Mouse (Mus musculus) cerebellum, adult (tissue): ENCODE data around the gene Ajuba.
"Not testable (repeated sequence)": the region's sequence is repeated elsewhere in the genome, so short reads cannot be mapped to it uniquely, and the experiment has no call there.

ENCODE experiments used
- ATAC-seq: cut with Nextera tagmentation; 2 replicates; pipeline ENCODE4 v1.9.2; 2017; ENCODE audit warnings: mild to moderate bottlenecking, moderate library complexity, mixed read lengths; ENCODE audit not compliant: insufficient number of reproducible peaks, low FRiP score, low TSS enrichment

The Ajuba gene

DNA sequence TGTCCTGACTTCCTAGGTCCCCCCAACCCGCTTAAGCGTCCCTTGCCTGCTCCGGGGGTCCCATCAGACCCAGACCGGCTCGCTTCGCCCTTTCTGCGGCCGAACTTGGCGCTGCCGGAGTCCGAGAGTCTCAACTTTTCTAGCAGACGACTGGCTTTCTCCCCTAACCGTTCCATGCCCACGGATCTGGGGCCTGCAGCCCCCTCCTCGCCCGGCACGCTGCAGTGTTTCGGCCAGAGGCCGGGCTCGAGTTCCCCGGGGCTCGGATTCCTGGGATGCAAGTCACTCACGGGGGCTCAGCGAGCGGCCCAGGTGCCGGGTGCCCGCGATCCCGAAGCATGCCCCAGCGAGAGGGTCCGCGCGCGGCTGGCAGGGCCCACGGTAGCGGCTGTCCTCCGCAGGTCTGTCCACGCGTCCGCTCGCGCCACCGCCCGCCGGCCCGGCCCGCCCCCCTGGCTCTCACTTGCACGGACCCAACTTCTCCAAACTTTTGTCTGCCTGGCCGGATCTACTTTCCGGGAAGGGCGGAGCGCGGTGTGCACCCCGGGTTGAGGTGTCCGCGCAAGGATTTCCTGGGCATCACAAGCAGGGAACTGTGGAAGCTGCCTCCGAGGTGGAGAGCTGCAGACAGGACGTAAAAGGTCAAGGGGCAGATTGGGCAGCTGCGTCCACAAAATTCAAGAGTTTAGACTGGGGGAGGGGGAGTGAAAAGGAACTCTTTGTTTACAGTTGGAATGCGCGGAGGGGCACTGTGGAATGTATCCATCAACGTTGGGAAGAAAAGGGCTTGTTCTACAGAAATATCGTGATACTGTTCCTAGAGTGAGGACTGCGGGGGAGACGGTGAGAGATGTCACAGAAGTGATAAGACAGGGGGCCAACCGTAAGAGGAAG is at the start of gene Ajuba:
Gene Ajuba (minus strand): TSS at position 470 of the 894 bp plus-strand sequence.
- no peak for ATAC-seq

DNA sequence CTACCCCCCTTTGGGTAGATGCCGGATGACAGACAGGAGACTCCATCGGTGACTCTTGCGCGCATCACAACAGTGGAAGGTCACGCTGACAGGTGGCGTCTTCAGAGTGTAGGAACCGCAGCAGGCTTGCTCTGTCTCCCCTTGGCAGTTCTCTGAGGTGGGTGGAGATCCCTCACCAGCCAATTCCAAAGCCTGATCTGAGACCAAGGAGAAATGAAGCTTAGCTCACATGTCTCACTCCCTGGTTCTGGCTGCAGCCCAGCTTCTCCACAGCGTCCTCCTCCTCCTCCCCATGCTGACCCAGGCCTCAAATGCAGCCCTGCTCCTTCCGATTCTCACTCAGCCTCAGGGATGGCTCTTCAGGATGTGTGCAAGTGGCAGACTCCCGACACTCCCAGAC is 47.6 kb upstream of the Ajuba start:
- no peak for ATAC-seq

DNA sequence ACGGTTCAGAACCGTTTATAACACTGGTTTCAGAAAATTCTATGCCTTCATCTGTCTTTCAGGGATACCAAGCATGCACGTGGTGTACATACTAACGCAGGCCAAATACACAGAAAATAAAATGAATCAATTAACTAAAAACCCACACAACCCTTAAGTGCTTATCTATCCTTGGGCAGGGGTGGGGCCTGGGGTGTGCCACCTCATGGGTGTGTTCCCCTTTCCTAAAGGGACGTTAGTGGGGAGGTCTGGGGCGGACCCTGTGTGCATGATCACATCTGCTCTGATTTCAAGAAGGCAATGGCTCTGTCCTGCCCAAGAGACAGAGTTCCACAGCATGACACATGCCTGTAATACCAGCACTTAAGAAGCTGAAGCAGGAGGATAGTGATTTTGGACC is 46.0 kb upstream of the Ajuba start:
- ATAC-seq, result no peak

DNA sequence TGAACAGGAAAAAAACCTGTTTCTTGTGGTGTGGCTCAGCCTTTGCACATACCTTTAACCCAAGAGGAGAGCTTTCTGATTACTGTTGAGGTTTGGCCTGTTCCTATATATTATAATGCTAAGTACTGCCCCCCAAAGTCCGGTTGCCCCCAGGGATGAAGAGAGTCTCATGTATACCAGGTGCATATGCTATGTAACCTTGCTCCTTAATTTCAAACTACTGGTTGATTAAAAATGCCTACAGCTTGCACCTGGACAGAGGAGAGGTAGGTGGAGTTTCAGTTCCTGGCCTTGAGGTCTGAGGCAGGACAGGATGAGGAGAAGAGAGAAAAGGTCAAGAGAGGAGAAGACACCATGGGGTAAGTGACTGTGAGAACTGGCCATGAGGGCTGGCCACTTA is 43.8 kb upstream of the Ajuba start, which contains the start of gene Psmb11:
Gene Psmb11 (plus strand): TSS at position 301 of the 400 bp plus-strand sequence.
- ATAC-seq, result no peak

DNA sequence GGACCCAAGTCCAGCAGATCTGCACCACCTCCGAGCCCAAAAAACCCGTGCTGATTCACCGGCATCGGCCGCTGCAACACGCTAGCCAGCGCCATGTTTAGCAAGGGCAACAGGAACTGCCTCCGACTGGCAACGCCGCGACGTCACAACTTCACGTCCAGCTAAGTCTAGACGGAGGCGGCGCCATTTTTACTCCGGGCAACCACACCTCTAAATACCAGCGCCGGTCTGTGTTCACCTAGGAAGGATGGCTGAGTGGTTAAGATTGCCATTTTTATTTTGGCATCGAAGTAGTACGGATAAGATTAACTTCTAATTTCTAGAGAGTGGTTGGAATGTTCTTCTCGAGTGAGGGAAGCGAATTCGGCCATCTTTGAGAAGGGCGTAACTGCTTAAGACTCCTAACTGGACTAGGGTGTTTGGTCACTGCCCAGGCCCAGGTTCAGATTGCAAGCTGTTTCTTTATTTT is 40.6 kb upstream of the Ajuba start, which contains the start of gene Psmb5:
Gene Psmb5 (minus strand): TSS at position 126 of the 469 bp plus-strand sequence.
- peak; percentile 82 for ATAC-seq

DNA sequence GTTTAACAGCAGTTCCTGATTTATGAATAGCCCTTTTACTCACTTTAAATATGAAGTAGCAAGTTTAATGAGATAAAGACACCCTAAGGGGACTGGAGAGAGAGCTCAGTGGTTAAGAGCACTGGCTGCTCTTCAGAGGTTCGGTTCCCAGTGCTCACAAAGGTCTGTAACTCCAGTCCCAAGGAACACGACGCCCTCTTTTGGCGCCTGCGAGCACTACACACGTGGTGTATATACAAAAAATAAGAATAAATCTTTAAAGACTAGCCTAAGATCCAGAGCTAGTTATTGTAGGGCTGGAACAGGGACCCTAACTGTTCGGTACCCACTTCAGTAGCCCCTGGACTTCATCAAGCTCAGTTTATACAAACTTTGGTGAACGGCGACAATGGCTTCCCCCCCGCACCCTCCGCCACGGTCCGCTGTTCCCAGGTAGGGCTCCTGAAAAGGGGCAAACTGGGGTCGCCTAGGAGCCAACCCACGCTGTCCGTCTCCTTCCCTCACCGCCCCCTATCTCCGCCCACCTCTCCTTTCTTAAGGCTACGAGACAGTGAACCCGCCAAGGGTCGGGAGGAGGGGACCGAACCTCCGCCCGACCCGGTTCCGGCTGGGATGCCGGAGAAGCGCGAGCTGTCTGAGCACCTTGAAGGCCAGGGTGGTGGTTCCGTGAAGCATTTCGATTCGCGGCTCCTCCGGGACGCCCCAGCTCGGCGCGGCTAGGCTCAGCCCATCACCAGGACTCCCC is 40.0 kb upstream of the Ajuba start:
- peak; percentile 27; the same call in 1 of the 2 replicates for ATAC-seq

DNA sequence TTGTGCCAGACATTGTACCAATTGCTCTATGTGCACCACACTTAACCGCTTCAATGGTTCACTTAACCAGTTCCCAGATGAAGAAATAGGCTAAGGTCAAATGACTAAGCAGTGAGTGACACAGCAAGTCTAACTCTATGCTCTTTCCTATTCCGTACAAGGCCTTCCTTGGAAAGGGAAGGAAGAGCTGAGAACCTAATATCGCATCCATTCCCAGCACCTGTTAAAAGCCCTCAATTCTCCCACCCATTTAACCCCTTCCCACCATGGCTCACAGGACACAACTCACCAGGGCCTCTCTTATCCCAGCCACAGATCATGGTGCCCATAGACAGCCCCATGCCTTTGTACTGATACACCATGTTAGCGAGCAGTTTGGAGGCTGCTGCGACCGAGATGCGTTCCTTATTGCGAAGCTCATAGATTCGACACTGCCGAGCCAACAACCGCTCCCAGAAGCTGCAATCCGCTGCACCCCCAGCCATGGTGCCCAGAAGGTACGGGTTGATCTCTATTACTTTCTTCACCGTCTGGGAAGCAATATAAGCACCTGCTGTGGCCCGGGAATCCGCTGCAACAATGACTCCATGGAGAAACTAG is 39.0 kb upstream of the Ajuba start:
- ATAC-seq, result no peak

DNA sequence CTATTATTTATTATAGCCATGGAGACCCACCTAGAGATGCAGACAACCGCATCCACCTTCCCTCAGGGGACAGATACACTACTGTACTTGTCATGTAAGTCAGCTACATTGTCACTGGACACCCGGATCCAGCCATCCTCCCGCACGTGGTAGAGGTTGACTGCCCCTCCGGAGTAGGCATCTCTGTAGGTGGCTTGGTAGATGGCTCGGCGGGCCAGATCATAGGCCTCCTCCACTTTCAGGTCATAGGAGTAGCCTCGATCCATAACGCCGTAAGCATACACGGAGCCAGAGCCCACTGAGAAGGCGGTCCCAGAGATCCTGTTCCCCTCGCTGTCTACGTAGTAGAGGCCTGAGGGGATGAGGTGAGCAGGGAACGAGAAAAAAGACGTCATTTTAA is 36.8 kb upstream of the Ajuba start:
- not testable (repeated sequence) for ATAC-seq

DNA sequence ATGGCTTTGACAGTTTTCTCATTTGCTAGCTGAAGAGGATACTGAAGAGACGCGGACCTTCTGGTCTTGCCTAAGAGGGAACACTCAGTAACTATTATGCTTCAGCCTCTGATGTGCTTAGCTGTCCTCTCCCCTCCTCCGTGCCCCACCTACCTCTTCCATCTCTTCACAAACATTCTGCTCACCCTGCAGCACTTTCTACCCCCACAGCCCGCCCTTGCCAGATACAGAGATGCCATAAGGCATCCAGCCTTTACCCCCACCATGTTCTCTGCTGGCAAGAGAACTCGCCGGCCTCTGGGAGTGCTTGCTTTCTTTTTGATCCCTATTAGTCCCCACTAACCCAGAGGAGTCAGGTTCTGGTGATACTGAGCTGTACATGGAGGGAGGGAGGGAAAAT is 33.3 kb upstream of the Ajuba start:
- no peak for ATAC-seq

DNA sequence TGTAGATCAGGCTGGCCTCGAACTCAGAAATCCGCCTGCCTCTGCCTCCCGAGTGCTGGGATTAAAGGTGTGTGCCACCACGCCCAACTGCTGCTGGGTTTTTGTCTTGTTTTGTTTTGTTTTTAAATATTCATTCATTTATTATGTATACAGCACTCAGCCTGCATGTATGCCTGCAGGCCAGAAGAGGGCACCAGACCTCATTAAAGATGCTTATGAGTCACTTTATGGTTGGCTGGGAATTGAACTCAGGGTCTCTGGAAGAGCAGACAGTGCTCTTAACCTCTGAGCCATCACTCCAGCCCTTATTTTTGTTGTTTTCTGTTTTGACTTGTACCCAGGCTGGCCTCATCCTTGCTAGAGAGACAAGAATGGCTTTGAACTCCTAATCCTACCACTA is 32.6 kb upstream of the Ajuba start:
- ATAC-seq, result no peak

DNA sequence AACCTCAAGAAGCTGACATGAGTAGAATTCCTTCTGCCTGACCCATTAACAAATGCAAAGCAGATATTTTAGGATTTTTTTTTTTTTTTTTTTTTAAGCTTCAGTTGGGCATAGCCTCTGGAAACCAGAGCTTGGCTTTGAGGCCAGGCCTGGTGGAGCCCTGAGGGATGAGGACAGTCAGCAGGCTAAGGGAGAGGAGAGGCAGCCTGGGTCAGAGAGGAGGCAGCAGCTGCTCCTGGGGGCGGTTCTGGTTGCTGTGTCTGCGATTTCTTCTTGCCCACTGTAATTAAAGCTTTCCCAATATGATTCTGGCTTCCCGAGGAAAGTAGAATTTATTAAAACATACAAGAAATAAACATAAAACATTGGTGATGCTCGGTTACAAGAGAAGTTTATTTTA is 31.9 kb upstream of the Ajuba start:
- no peak for ATAC-seq

DNA sequence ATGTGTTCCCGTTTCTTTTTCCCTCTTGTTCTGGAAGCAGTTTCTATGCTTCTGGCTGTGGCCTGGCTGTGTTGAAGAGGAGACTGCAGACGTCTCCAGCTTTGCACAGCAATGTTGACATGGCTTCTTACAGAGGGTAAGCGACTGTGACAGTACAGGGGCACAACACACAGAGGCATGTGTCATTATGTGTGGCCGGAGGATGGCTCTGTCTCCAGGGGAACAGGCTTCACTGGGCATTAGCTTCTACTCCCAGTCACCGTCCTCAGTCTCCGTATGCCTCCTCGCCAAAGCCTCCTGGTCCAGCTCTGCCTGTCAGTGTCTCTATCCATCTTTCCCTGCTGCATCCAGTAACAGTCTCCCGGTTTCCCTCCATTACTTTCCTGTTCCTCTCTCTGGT is 29.9 kb upstream of the Ajuba start:
- ATAC-seq, result no peak

DNA sequence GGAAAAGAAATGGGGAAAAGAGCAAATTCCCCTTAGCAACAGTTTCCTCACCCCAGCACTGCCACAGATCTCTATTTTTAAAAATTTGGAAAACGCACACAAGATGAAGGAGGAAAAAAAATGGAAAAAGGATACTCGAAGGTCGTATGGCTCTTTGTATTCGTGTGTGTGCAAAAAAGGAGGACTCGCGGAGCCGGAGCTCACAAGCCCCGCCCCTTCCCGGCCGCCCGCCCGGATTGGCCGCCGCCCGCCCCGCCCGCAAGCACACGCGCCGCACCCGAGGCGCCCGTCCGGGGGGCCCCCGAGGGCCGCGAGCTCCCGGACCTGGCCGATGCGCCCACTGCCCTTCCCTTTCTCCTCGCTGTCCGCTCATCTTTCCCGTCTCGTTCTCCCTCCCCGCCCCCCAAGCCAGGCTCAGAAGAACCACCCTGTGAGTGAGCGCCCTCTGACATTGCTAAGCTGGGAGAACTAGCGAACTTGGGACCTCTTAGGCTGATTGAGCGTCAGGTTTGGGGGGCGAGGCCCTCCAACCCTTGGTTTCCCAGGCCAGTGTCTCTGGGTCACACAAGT is 28.5 kb upstream of the Ajuba start, which contains the start of gene 4931414P19Rik:
Gene 4931414P19Rik (minus strand): TSS at position 242 of the 570 bp plus-strand sequence.
- no peak for ATAC-seq

DNA sequence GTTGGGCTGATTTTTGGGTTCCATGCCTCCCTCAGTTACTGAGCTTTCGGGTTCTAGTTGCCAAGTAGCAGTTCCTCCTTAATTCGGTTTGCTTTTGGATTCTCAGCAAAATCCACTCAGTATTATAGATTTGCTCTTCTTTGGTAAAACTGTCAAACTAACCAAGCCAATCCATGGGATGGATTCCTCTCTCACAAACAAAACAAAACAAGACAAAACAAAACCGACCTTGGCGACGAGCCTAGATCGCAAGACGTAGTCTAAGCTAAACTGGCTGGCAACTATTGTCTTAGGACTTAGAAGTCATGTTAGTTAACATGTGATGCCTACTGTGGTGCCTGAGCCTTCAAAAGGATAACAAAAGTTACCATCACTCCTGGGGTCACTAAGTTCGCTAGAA is 26.3 kb upstream of the Ajuba start:
- ATAC-seq, result no peak

DNA sequence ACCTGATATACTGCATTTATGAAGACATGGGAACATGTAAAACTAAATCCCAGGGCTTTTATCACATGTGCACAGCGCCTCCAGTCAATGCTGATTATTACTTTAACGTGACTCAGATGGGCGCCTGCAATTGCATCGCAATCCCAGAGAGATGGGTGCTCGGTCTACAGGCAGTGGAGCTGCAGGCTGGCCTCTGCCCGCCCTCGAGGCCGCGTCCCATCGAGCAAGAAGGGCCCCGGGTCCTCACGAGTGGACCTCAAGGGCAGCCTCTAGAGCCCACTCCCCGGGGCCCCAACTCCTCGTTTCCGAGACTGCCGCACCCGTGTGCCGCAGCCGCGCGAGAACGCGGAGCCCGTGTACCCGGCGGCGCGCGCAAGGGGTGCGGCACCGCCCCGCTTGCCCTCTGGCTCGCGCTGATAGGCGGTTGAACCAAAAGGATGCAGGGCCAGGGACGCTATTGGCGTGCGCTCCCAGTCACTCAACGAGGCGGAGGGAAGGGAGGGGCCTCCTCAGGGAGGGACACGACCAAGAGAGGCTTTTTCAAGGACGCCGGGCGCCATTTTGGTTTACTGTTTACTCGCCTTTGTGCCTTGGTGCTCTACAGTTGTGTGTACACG is 25.8 kb upstream of the Ajuba start:
- ATAC-seq, result peak; percentile 99

DNA sequence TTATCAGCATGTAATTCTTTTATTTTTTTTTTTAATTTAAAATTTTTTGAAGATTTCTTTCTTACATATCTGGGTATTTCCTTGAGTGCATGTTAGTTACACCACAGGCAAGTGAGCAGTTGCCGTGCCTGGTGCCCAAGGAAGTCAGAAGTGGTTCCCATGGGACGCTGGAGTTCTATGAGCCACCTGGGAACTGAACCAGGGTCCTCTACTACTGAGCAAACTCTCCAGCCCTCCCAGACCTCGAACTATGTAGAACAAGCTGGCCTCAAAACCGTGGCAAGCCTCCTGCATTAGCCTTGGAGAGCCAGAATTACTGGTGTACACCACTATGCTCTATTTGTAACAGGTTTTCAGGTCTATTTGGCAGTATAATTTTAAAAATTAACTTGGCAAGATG is 25.3 kb upstream of the Ajuba start:
- ATAC-seq, result no peak

DNA sequence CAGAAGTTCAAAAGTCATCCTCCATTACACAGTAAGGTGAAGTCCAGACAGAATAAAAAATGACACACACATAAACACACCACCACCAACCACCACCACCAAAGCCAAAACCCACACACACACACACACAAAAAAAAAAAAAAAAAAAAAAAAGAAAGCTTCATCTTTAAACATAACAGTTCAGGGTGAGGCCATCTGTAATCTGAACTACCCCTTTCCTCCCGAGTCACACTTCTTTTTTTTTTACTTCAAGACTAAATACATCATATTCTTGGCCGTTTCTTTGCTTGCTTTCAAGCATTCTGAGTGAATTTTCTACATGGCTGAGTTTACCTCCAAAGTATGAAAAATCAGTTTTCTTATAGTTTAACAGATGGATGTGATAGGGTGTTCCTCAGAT is 24.2 kb upstream of the Ajuba start:
- no peak for ATAC-seq

DNA sequence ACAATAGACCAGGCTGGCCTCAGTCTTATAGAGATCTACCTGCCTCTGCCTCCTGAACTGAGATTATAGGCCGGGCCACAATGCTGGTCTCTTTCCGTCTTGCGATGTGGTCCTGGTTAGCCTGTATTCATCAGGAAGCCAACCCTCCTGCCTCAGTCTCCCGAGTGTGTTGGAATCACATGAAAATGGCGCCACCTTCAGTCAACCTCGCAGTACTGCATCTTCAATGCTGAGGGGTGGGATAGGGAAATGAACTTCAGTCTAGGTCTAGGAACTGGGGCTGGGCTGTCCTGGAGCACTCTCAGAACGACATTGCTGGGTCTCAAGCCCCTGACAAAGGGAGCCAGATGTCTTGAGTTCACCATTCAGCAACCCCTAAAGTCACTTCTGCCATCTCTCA is 19.7 kb upstream of the Ajuba start:
- ATAC-seq, result no peak

DNA sequence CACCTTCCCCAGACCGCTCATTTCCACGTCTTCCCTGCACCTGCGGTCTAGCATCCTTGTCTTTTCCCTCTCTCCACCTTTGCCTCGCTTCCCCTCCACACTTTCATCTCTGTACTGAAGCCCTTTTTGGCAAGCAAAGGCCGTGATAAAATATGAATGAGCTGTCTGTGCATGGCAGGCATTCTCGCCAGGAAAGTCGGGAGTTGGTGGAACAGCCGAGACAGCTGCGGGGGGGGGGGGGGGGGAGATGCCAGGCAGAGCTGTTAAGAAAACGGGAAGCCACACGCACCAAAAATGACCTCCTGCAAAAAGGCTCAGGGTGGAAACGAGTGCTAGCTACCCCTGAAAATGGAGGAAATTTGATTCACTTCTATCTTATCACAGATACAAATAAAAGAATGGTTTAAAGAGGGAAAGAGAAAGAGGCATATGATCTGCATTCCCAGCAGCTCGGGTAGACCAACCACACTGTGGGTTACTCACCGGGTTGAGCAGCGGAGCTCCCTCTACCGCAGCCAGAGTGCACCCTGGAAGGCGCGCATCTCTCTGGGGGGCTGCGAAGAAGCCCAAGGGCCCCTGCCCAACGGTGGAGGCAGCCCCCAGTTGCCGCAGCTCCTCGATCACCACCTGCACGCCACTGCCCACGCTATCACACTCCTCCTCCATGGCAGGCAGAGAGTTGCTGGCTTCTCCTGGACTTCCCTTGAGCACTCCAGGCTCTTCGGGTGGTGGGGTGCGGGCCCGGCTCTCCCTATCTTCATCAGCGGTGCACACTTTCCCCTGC is 17.5 kb upstream of the Ajuba start:
- no peak for ATAC-seq
